Mouse (Mus musculus) left cerebral cortex, postnatal 10 days (tissue): ENCODE results near the gene Dctn1. TPM values are rescaled to one million over a fixed set of nuclear protein-coding genes. Genes with fewer than 3 reads are reported as not detected.
"Not testable (repeated sequence)": the region's sequence is repeated elsewhere in the genome, so short reads cannot be mapped to it uniquely, and the experiment has no call there.

Experiments
- DNase-seq, 2 experiments: peaks; one replicate each; pipeline ENCODE4 v3.0.0; 2021 to 2022; ENCODE audit warnings: low spot score in 2 of 2, mixed read lengths in 1 of 2; ENCODE audit errors: extremely low spot score in 1 of 2
- intact Hi-C: fragments of 180-260 bp; cut with DNase I; formaldehyde crosslinking; loops from one replicate; pipeline ENCODE4 v1.15.1; 2025
- total RNA-seq, 2 experiments: library from RNA; stranded (reverse); gene quantifications; 2 replicates each; pipeline ENCODE4 v1.2.3; 2021

Dctn1 gene
- total RNA-seq, 2 experiments from 2014 or later = 351 to 353 TPM

DNA sequence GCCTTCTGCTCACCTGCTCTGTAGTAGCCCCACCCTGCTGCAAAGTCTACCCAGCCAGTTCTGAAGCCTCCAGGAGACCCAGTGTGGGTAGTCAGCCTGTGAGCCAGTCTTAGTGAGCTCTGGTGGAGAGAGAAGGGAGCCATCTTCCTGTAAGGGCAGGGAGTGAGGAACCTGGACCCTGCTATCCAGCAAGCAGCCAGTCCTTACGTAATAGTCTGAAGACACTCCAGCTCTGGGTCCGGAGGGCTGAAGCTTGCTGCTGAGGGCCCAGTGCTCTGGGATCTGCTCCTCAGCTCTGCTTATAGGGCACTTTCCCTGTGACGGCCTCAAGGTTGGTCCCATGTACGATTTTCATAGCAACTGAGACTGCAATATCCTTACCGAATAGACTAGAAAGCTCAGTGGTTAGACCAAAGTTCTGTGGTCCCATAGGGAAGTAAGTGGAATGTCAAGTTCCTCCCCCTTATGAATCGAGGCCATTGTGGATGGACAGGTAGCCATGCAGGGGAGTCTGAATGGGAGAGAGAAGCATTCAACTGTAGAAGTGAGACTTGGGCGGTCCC lies 30.7 kb upstream of the Dctn1 start, which contains the start of gene Rtkn:
TSS of gene Rtkn (plus strand) at position 513 of the 563 bp plus-strand sequence.
- intact Hi-C loops = no loop called here

DNA sequence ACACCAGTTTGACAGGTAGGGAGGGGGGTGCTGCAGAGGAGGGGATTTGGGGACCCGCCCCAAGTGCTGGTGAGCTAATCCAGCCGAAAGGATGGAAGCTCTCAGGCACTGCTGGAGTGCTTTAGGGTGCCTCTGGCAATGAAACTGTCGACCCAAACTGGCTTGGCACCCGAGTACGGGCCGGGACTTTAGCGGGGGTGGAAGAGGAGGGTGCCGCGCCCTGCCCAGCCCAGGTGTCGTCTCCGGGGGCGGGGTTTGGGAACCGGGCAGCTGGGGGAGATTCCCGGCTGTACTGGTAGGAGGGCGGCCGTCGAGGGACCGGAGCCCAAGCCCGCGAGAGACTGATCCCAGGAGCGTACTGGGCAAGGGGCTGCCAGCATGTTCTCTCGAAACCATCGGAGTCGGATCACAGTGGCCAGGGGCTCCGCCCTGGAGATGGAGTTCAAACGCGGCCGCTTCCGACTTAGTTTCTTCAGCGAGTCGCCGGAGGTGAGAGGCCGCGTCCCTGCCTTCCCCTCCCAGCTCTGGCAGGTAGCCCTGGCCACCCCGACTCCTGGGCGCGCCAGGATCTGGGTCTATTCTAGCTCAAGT lies 30.1 kb upstream of the Dctn1 start:
- no peak for DNase-seq
- intact Hi-C loops = no loop called here

More for the DNA sequence above, 30.7 kb upstream of the Dctn1 start, which contains the start of gene Rtkn:
- no peak for DNase-seq

DNA sequence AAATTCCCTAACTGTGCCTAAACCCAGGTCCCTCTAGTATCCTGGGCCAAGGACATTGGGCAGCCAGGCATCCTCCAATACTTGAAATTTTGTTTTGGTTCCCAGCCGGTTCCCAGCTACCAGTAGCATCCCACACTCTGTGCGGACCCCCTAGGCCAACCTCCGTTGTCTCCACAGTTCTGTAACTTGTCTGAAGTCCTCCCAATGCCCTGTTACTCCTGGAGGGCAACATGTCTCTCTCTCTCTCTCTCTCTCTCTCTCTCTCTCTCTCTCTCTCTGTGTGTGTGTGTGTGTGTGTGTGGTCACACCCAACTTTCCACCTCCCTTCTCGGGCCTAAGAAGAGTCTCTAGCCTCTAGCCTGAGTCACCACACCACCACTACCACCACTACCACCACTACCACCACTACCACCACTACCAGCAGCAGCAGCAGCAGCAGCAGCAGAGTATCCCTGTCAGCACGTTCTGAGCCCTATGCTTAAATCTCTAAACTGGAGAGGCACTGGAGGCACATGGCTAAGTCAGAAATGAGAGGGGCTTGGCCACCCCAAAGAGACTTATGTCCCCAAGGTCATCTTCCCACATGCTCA lies 29.3 kb upstream of the Dctn1 start:
- intact Hi-C loops = no loop called here
- DNase-seq = no peak

DNA sequence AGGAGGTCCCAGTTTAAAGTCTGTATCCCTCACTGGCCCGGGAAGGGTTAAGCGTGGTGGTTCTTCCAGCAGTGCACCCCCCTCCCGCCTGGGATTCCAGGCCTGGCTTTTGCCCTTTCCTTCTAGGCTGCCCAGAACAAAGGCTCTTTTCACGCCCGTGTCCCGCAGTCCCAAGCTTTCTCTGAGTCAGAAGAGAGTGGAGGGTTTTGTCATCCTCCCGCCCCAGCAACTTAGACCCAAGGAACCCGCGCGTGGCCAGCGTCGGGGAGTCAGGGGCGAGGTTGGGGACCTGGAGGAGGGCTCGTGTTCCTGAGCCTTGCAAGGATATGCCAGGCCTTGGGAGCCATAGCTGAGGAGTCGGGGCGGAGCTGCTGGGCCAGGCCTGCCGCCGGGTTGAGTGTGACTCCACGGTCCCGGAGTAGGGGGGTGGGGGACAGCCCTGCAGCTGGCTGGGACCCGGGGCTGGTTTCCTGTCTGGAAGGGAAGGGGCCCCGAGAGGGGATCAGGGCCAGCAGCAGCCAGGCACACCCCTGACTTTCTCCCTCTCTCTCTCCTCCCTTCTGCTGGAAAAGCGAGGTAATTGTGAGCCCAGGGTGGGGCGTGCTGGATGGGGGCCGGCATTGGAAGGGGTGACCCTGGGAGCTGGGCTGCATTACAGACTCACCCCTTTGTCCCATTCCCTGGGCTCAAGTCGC lies 28.7 kb upstream of the Dctn1 start:
- intact Hi-C loops = no loop called here
- DNase-seq = peak in 1 of 2 experiments; percentile 80

DNA sequence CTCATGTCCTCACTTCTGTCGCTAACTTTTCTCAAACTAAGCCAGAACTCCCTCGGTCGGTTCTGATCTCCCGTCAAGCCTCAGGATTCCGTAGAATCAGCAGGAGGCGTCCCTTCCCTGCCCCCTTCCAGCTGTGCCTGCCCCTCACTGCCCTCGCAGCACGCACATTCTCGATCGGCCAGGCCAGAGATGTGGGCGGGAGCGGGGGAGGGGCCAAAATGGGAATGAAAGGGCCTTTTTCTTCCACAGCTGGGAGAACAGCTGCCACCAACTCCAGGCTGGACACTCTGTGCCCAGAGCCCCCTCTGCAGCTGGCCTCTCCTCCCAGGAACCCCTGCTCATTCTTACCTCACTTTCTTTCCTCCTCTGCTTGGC lies 28.2 kb upstream of the Dctn1 start:
- peak in 1 of 2 experiments; percentile 94 for DNase-seq
- intact Hi-C loops = no loop called here

DNA sequence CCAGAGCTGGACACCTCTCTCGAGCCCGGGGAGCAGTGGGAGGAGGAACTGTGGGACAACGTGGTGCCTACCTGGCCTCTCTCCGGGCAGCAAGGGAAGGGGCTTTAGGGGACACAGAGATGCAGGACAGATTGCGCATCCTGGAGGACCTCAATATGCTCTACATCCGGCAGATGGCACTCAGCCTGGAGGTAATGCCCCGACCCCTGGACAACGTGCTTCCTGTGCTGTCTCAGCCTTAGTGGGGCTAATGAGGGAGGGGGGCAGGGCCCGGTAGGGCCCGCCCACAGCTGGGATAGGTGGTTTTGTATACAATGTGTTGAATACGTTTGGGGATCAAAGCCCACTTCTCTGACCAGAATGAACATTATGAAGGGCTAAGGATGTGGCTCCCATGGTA lies 27.7 kb upstream of the Dctn1 start:
- intact Hi-C loops = no loop called here
- DNase-seq = peak in 1 of 2 experiments; percentile 66

DNA sequence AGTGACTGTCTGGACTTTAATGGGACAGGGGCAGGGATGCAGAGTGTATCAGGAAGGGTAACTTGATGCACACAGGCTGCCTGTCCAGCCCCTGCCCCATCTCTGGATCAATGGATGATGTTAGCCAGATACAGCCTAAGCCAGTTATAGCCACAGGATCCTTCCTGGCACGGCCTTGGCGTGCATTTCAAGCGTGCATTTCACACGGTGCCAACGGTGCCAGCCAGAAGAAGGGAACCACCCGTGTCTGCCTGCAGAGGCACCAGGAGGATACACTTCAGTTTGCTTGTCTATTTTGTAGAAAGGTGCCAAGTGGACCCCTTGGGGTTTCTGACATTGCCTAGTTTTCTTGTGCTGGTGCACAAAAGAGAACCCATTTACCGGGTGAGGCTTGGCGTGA lies 25.7 kb upstream of the Dctn1 start:
- DNase-seq = peak in 1 of 2 experiments; percentile 21
- intact Hi-C loops = no loop called here

DNA sequence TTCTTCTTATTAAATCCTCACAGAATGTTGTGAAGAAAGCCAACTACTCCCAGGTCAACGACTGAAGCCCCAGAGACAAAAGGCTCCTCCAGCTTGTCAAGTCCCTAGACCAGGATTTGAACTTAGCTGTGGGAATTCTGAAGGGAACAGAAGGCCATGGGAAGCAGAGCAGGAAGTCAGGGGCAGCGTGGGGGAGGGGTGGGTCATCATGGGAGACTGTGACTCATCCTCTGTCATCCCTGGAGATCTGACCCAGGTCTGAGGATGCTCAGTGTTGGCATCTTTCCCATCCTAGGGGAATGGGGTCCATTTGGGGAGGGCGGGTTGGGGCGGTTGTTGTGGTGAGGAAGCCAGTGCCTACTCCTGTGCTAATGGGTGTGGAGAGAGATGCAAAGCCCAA lies 24.1 kb upstream of the Dctn1 start:
- DNase-seq = peak in 1 of 2 experiments; percentile 69
- intact Hi-C loops = no loop called here

DNA sequence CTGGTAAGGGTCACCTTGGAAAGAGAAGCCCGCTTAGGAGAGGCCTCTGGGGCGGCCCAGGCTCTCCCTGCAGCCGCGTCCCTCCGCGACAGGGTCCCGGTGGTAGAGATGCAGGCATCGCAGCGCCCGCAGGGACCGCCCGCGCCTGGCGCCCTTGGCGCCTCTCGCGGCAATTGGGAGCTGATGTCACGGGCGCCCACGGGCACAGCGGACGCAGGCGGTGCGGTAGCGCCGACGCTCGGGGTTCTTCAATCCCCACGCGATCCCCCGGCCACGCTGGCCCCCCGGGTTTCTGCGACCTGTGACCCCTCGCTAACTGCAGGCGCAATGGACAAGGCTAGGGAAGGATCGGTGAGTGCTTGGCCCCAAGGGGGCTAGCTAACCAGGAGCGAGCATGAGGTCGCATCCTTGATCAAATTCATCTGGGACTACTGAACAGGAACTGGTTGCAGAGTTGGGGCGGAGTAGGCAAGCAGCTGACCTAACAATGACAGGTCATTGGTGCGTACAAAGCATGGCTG lies 23.4 kb upstream of the Dctn1 start:
- intact Hi-C loops = no loop called here
- DNase-seq = peak in 1 of 2 experiments; percentile 80

DNA sequence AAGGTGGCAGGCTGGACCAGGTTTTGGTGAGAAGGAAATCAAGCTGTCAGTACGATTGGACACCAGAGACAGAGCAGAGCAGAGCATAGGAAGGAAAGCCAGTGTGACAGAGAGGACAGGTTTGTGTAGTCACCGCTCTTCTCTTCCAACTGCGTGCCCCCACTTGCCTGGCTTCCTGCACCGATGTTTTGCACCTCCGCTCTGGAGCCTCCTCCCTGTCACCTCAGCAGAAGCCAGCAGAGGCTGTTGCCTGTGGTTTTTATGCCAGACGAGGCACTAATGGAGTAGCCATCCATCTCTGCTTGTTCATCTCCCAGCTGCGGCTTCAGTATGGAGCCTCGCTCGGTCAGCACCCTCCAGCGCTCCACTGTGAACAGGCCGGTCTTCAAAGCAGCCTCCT lies 22.8 kb upstream of the Dctn1 start:
- intact Hi-C loops = no loop called here
- DNase-seq = peak in 1 of 2 experiments; percentile 20

DNA sequence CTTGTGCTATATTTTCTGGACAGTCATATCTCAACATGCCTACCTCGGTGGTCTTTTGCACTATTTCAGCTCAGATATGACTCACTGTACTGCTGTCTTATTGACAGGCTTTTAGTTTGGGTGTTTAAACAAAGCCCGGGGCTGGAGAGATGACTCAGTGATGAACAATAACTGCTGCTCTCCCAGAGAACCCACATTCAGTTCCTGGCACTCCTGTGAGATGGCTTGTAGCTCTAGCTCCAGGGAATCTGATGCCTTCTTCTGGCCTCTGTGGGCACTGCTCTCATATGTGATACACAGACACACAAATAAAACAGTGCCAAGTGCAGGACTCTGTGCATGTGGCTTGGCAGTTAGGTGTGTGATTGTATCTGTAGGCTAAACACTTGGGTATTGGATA lies 20.5 kb upstream of the Dctn1 start:
- intact Hi-C loops = no loop called here
- no peak for DNase-seq

DNA sequence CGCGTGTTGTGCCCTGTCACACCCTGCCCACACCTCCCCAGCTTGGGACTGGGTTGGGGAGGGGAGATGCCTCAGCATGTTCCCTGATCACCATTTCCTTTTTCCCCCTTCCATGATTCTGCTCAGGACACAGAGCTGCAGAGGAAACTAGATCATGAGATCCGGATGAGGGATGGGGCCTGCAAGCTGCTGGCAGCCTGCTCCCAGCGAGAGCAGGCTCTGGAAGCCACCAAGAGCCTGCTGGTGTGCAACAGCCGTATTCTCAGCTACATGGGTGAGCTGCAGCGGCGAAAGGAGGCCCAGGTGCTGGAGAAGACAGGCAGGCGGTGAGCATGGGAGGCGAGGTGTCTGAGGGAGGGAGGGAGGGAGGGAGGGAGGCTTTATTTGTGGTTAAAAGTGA lies 19.9 kb upstream of the Dctn1 start:
- DNase-seq = no peak
- intact Hi-C loops = no loop called here

DNA sequence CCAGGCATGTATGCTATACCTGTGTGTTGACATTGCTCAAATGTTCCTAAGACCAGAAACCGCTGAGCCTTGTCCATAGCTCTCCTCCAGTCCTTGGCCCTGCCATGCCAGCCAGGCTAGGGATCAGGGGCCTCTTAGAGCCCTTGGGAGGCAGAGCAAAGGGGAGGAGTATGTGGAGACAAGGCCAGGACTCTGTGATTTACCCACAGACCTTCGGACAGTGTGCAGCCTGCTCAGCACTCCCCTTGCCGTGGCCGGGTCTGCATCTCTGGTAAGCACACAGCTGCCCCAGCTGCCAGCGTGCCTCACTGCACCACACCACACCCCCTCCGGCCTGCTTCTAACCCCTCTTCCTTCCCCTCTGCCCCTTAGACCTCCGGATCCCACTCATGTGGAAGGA lies 18.4 kb upstream of the Dctn1 start:
- intact Hi-C loops = no loop called here
- DNase-seq = no peak

DNA sequence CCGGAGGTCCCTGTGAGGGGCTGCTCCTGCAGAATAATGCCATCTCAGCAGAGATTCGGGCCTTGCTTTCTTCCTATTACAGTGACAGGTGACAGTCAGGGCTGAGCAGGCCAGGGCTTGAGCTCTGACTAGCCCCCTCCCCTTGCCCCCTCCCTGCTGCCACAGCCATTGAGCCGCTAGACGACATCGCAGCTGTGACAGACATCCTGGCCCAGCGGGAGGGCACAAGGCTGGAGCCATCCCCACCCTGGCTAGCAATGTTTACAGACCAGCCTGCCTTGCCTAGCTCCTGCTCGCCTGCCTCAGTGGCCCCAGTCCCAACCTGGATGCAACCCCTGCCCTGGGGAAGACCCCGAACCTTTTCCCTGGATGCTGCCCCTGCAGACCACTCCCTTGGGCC lies 14.0 kb upstream of the Dctn1 start:
- no peak for DNase-seq
- intact Hi-C loops = no loop called here

DNA sequence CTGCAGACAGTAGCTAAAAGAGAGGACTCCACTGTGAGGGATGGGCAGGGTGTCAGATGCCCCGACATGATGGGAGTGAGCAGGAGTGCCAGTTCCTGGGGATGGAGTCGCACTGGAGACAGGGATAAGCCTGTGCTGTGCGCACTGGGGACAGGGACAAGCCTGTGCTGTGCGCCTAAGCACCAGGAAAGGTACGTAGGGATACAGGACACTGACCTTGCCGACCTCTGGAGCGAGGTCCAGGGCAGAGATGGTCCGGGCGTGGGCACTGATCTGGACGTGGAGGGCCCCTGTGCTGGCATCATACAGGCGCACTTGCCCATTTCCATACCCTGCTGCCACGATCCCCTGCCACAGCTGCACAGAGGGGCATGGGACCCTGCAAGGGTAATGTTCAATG lies 12.7 kb upstream of the Dctn1 start:
- intact Hi-C loops = no loop called here
- no peak for DNase-seq

DNA sequence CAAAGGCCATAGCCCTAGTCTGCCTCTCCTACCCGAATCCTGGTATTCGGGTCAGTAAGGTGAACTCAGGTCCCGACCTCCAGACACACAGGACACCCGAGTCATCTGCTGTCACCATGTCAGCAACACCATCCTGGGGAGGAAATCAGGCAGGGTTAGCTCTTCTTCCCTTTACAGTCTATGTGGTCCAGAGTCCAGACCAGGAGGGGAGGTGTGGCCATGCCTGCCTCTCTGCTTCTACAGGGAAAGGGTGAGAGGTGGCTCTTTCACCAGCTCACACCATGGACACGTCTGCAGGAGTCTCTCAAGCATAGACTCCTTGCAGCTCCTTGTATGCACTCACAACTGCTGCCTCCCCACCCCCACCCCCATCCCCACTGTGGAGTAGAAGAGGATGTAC lies 12.2 kb upstream of the Dctn1 start:
- no peak for DNase-seq
- intact Hi-C loops = no loop called here

DNA sequence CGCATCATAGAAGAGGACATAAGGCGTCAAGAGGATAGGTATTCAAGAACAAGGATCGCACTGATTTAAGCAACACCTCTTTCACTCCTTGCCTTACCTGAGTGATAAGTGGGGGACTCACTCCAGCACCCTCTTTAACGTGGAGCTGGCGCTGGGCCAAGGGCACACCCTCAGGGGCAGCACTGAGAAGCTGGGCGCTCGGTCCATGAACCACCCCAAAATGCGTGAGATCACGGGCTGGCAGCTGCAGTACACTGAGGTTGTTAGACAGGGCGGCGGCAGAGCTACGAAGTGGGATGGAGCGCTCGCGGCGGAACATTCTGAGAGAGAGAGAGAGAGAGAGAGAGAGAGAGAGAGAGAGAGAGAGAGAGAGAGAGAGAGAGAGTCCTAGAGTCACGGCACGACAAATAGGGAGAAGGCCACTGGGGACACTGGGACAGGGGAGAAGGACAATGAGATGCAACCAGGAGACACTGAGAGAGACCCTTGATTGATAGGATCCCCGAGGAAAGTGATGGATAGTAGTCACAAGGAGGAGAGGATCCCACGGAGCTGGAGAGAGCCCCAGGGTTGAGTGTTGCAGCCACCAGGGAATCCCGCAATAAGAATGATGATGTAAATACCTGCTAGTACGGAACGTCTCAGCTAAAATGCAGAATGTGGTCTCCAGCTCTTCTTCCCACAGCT lies 10.0 kb upstream of the Dctn1 start:
- intact Hi-C loops = no loop called here
- peak in 1 of 2 experiments; percentile 76 for DNase-seq

DNA sequence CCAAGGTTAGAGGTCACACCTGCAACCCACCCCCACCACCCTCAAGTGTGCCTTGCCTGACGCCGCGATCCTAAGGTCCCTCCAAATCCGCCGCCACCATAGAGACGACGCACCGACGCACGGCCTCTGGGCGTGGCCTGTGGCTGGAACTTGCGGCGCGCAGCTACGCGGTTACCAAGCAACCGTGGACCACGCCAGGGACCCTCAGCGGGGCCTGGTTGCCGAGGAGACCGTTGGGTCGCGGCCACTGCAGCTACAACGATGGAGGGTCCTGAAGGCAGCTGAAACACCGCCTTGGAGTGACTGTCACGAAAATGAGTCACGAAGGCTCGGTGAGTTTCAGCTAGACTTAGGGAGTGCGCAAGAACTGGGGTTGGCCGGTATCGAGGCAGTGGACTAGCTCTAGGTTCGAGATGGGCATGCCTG lies 9.4 kb upstream of the Dctn1 start, which contains the start of the genes Wdr54 and 1700003E16Rik:
TSS of gene Wdr54 (minus strand) at position 139 of the 426 bp plus-strand sequence.
TSS of gene 1700003E16Rik (plus strand) at position 146 of the 426 bp plus-strand sequence.
- DNase-seq = peak; percentile 81 to 90
- intact Hi-C loops = no loop called here

DNA sequence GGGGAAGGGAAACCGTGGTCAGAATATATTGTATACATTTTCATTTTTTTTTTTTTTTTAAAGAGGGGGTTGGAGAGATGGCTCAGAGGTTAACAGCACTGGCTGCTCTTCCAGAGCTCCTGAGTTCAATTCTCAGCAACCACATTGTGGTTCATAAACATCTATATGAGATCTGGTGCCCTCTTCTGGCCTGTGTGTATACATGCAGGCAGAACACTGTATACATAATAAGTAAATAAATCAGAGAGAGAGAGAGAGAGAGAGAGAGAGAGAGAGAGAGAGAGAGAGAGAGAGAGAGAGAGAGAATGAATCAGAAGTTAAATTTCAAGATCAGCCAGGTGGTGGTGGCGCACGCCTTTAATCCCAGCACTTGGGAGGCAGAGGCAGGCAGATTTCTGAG lies 6.3 kb upstream of the Dctn1 start:
- intact Hi-C loops = not testable (repeated sequence)

More for the DNA sequence above, 6.3 kb upstream of the Dctn1 start:
- DNase-seq = not testable (repeated sequence)
